Mouse (Mus musculus): ENCODE data around the gene Smoc1. TPM values are rescaled to one million over a fixed set of nuclear protein-coding genes. Genes with fewer than 3 reads are reported as not detected.

Gene Smoc1
- polyA plus RNA-seq, 1 experiment from 2014 or later: 0.09 TPM

DNA sequence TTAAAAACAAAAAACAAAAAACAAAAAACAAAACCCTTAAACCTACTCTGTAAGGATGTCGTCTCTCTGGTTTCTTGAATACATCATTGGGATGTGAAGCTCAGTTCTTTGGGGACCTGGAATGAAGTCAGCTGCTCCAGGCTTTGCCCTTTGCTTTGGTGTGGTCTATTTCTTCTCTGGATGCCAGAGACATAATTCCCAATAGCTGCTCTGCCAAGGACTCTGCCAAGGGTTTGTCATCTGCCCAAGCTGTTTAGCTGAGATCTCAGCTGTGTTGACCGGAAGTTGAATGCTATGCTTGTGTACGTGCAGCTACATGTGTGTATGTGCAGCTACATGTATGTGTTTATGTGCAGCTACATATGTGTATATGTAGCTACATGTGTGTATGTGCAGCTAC is 83.4 kb downstream of the Smoc1 start:
- no peak overlapping the region for H3K4me3 ChIP-seq (ENCODE audit: inconsistent target)
- no peaks in the 10 kb centered on the region for H3K79me2 ChIP-seq (ENCODE audit: inconsistent target)
- no peak overlapping the region for H3K27ac ChIP-seq
- 97% methylated on average over 3 of the region's 3 CpGs for WGBS (ENCODE audit: missing documents)
- H3K36me3 ChIP-seq (ENCODE audit: inconsistent target): no peaks in the 10 kb centered on the region

GRCm38 (mm10) chr12:81112321-81112720 is 85.7 kb downstream of the Smoc1 start:
- WGBS (ENCODE audit: missing documents): 74% methylated on average over 4 of the region's 4 CpGs
- Histone ChIP-seq H3K4me3 (ENCODE audit: inconsistent target) (no peak overlapping the region), H3K36me3 (ENCODE audit: inconsistent target) (no peaks in the 10 kb centered on the region), H3K79me2 (ENCODE audit: inconsistent target) (no peaks in the 10 kb centered on the region), H3K27ac (no peak overlapping the region)

GRCm38 (mm10) chr12:81120301-81120700 is 93.7 kb downstream of the Smoc1 start:
- Histone ChIP-seq H3K36me3 (ENCODE audit: inconsistent target) (no peaks in the 10 kb centered on the region), H3K79me2 (ENCODE audit: inconsistent target) (no peaks in the 10 kb centered on the region), H3K27ac (no peak overlapping the region), H3K4me3 (ENCODE audit: inconsistent target) (no peak overlapping the region)

DNA sequence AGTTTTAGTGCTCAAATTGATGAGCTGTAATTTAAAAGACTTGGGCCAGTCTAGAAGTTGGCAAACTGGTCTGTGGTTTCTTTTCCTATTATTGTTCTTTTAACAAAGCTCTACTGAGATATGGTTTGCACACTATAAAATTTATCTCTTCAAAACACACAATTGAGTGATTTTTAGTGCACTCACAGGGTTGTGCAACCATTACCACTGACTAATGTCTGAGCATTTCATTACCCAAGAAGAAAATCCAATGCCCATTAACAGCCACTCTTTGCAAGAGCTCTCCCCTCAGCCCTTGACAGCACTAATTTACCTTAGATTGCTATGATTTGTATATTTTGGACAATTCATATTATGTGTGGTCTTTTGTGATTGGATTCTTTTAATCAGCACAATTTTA is 97.2 kb downstream of the Smoc1 start:
- H3K79me2 ChIP-seq (ENCODE audit: inconsistent target): no peaks in the 10 kb centered on the region
- no peak overlapping the region for H3K27ac ChIP-seq
- no peak overlapping the region for H3K4me3 ChIP-seq (ENCODE audit: inconsistent target)
- no peaks in the 10 kb centered on the region for H3K36me3 ChIP-seq (ENCODE audit: inconsistent target)

GRCm38 (mm10) chr12:81126842-81127241 is 100.2 kb downstream of the Smoc1 start:
- no peaks in the 10 kb centered on the region for H3K36me3 ChIP-seq (ENCODE audit: inconsistent target)
- WGBS (ENCODE audit: missing documents): 84% methylated on average over 3 of the region's 3 CpGs
- no peak overlapping the region for H3K27ac ChIP-seq
- no peak overlapping the region for H3K4me3 ChIP-seq (ENCODE audit: inconsistent target)
- no peaks in the 10 kb centered on the region for H3K79me2 ChIP-seq (ENCODE audit: inconsistent target)

GRCm38 (mm10) chr12:81128693-81129092 is 102.1 kb downstream of the Smoc1 start:
- 89% methylated on average over 5 of the region's 5 CpGs for WGBS (ENCODE audit: missing documents)
- no peaks in the 10 kb centered on the region for H3K79me2 ChIP-seq (ENCODE audit: inconsistent target)

GRCm38 (mm10) chr12:81130692-81131091 is 104.1 kb downstream of the Smoc1 start:
- 78% methylated on average over 3 of the region's 3 CpGs for WGBS (ENCODE audit: missing documents)
- Histone ChIP-seq H3K4me3 (ENCODE audit: inconsistent target) (no peak overlapping the region), H3K79me2 (ENCODE audit: inconsistent target) (no peaks in the 10 kb centered on the region), H3K27ac (no peak overlapping the region), H3K36me3 (ENCODE audit: inconsistent target) (no peaks in the 10 kb centered on the region)

More at GRCm38 (mm10) chr12:81128693-81129092, 102.1 kb downstream of the Smoc1 start:
- Histone ChIP-seq H3K27ac (no peak overlapping the region), H3K36me3 (ENCODE audit: inconsistent target) (no peaks in the 10 kb centered on the region), H3K4me3 (ENCODE audit: inconsistent target) (no peak overlapping the region)

- no peak overlapping the region for H3K27ac ChIP-seq
- no peaks in the 10 kb centered on the region for H3K79me2 ChIP-seq (ENCODE audit: inconsistent target)
- H3K4me3 ChIP-seq (ENCODE audit: inconsistent target): no peak overlapping the region
- WGBS (ENCODE audit: missing documents): 79% methylated on average over 4 of the region's 4 CpGs
- no peaks in the 10 kb centered on the region for H3K36me3 ChIP-seq (ENCODE audit: inconsistent target)
These were observed 104.5 kb downstream of the Smoc1 start for GRCm38 (mm10) chr12:81131114-81131513.

DNA sequence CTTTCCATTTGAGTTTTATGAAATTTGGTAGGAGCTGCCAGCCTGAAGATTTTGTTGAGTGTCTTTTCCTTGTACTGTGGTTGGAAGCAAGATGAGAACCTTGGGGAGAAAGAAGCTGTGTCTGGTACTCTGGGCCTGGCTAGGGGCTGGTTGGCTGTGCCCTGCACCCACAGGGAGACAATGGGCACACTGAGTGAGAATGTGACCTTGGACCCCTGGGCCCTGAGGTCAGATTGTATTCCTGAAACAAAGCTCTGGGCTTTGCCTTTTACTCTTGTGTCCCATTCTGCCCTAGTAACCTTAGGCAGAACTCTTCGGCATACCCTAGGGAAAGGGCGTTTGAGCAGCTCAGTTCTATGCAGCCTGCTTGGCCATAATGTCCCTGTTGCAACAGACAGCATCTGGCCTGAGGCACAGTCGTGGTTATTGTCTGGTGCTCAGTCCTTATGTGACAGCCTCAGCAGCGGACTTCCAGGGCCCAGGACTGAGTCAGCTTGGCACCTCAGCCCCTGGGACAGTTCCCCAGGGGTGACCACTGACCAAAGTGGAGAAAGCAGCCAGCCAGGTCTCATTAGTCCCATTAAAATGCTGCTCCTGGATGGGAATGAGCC is 106.6 kb downstream of the Smoc1 start:
- H3K4me3 ChIP-seq (ENCODE audit: inconsistent target): no peak overlapping the region
- H3K36me3 ChIP-seq (ENCODE audit: inconsistent target): no peaks in the 10 kb centered on the region
- no peaks in the 10 kb centered on the region for H3K79me2 ChIP-seq (ENCODE audit: inconsistent target)
- WGBS (ENCODE audit: missing documents): 91% methylated on average over 4 of the region's 4 CpGs
- H3K27ac ChIP-seq: no peak overlapping the region

GRCm38 (mm10) chr12:81138217-81138616 is 111.6 kb downstream of the Smoc1 start:
- Histone ChIP-seq H3K36me3 (ENCODE audit: inconsistent target) (no peaks in the 10 kb centered on the region), H3K79me2 (ENCODE audit: inconsistent target) (no peaks in the 10 kb centered on the region), H3K27ac (no peak overlapping the region), H3K4me3 (ENCODE audit: inconsistent target) (no peak overlapping the region)
- 92% methylated on average over 6 of the region's 6 CpGs for WGBS (ENCODE audit: missing documents)

- 89% methylated on average over 6 of the region's 6 CpGs for WGBS (ENCODE audit: missing documents)
- H3K27ac ChIP-seq: no peak overlapping the region
- H3K4me3 ChIP-seq (ENCODE audit: inconsistent target): no peak overlapping the region
- H3K36me3 ChIP-seq (ENCODE audit: inconsistent target): no peaks in the 10 kb centered on the region
- H3K79me2 ChIP-seq (ENCODE audit: inconsistent target): no peaks in the 10 kb centered on the region
These were observed 112.9 kb downstream of the Smoc1 start for GRCm38 (mm10) chr12:81139463-81139862.

DNA sequence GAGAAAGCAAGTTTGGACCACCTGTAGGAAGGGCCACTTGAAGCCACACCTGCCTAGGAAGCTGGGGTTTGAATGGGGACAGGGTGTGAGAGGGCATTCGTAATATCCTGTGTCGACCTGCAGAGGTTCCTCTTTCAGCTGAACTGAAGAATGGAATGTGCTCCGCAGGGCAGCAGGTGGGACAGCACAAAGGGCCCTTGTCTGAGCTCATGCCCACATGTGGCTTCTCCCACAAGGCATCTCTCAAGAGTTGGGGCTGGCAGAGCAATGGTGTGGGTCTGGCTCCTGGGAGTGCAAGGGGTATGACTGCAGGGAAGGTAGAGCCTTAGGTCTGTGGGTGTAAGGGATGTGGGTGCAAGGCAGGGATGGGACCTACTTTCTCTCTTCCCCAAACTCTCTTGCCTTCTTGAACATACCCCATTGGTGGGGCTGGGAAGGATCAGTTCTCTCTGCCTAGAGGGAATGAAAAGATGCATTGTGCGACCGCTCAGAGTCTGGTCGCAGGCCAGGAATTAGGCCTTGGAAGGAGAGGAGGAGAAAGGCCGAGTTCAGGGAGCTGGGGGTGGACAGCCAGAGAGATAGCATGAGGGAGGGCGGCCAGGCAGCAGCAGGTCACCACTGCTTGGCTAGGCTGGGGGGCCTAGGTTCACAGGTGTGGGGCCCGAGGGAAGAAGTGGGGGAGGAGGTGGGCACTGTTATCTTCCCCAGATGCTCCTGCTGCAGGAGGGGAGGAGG is 114.2 kb downstream of the Smoc1 start:
- no peak overlapping the region for H3K27ac ChIP-seq
- no peaks in the 10 kb centered on the region for H3K36me3 ChIP-seq (ENCODE audit: inconsistent target)
- H3K79me2 ChIP-seq (ENCODE audit: inconsistent target): no peaks in the 10 kb centered on the region
- WGBS (ENCODE audit: missing documents): 62% methylated on average over 9 of the region's 9 CpGs
- no peak overlapping the region for H3K4me3 ChIP-seq (ENCODE audit: inconsistent target)

DNA sequence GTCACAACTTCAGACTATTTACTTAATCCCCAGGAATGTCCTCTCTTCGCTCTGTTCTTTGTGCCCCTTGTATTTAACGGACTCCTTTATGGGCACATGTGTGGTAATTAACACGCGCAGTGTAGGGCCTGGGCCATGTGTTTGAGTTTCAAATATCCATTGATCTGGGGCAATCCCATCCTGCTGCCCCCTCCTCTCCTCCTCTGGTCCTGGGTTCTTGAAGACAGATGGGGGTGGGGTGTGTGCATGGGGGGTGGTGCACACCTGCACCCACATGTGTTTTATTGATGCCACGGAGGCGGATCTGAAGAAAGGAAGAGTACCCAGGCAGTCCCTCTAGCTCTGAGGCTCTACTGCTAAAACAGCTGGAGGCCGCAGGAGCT is 114.7 kb downstream of the Smoc1 start:
- Histone ChIP-seq H3K79me2 (ENCODE audit: inconsistent target) (no peaks in the 10 kb centered on the region), H3K4me3 (ENCODE audit: inconsistent target) (no peak overlapping the region), H3K27ac (no peak overlapping the region), H3K36me3 (ENCODE audit: inconsistent target) (no peaks in the 10 kb centered on the region)
- WGBS (ENCODE audit: missing documents): 91% methylated on average over 7 of the region's 7 CpGs

DNA sequence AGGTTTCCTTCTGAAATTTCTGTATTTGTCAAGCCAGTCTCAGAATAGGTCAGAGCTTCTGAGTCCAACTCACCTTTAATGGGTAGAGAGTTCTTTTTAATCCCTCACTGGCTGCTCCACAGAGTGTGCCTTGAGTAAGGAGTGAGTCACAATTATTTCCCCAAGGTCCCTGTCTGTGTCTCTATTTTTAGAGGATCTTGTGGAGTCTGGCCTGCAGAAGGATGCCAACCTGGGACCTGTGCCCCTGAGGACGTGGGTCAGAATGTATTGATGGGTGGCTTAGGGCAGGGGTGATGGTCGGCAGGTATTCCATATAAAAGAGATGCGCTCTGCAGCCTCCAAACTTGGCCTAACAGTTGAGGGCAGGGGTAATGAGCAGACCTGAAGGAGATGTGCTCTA is 115.6 kb downstream of the Smoc1 start:
- no peak overlapping the region for H3K4me3 ChIP-seq (ENCODE audit: inconsistent target)
- no peak overlapping the region for H3K27ac ChIP-seq
- 88% methylated on average over 3 of the region's 3 CpGs for WGBS (ENCODE audit: missing documents)
- no peaks in the 10 kb centered on the region for H3K79me2 ChIP-seq (ENCODE audit: inconsistent target)
- H3K36me3 ChIP-seq (ENCODE audit: inconsistent target): no peaks in the 10 kb centered on the region

- no peak overlapping the region for H3K27ac ChIP-seq
- H3K4me3 ChIP-seq (ENCODE audit: inconsistent target): no peak overlapping the region
- 78% methylated on average over 9 of the region's 10 CpGs for WGBS (ENCODE audit: missing documents)
- H3K79me2 ChIP-seq (ENCODE audit: inconsistent target): no peaks in the 10 kb centered on the region
- no peaks in the 10 kb centered on the region for H3K36me3 ChIP-seq (ENCODE audit: inconsistent target)
These were observed 117.6 kb downstream of the Smoc1 start for GRCm38 (mm10) chr12:81144201-81144600.
